ENCODE assay signal across 11 mouse cellular contexts in the genomic region with DNA sequence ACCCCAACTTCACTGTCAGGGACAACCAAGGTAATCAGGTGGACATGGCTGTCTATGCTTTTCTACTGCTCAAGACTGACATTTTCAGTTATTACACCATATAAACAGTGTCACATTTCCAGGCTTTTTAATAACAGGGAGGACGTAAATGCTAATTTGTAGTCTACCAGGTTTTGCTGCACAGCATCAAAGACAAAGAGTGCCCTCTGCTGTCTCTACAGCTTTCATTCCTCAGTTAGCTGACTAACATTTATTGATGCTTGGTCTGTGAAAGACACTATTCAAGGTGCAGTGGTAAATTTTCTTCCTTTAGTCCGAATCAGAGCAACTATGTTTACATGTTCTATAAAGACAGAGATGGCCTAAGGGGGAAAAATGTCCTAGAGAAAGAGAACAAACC.
A peak's percentile ranks its signal among the peaks of the same experiment; 100 is the strongest.
DNase-seq lines count a peak whose midpoint lies in the region; ATAC-seq and TF ChIP-seq lines count a peak whose summit lies in the region.
"Had no signal": no experiment of that assay in that cellular context is flagged by ENCODE, and none has a peak within 500 bp of the region (broad histone marks: within the 10 kb centered on the region; RNA-seq: fewer than 3 reads in every experiment).

No protein-coding gene starts in this region.

- ATAC-seq in hindbrain, embryonic 14.5 days (ENCODE audit: low FRiP score): no peak
- no peak for ATAC-seq in hindbrain, embryonic 12.5 days (ENCODE audit: low FRiP score)
- no peak for ATAC-seq in limb, embryonic 14.5 days (ENCODE audit: low FRiP score, low read depth)
- ATAC-seq in forebrain, embryonic 14.5 days: no peak; the same call in 1 of the 2 replicates
- ATAC-seq in erythroid progenitor cell, adult 5-6 weeks (replicated peaks; ENCODE audit: low FRiP score, poor library complexity, severe bottlenecking): no peak

- H3K4me1 ChIP-seq in hindbrain, embryonic 14.5 days (replicated peaks; ENCODE audit: control insufficient read depth, insufficient read depth, low read length): no peaks in the 10 kb centered on the region
- H3K4me1 ChIP-seq in hindbrain, embryonic 12.5 days: no peaks in the 10 kb centered on the region
- H3K4me1 ChIP-seq in limb, embryonic 14.5 days (ENCODE audit: control insufficient read depth, insufficient read depth, low read length): no peaks in the 10 kb centered on the region
- H3K4me1 ChIP-seq in limb, embryonic 10.5 days: 0 out of 2 replicates have a peak, but pooled peaks cover 3% of the 10 kb centered on the region
- H3K4me1 ChIP-seq in forebrain, embryonic 14.5 days (ENCODE audit: control insufficient read depth, insufficient read depth, low read length): no peaks in the 10 kb centered on the region
- H3K4me1 ChIP-seq: embryonic facial prominence, embryonic 12.5 days had no signal

- H3K4me2 ChIP-seq in hindbrain, embryonic 14.5 days (replicated peaks): no peak overlapping the region
- H3K4me2 ChIP-seq in hindbrain, embryonic 12.5 days (replicated peaks): no peak overlapping the region
- H3K4me2 ChIP-seq in limb, embryonic 14.5 days (replicated peaks; ENCODE audit: low read depth, low read length, severe bottlenecking): no peak overlapping the region
- H3K4me2 ChIP-seq in forebrain, embryonic 14.5 days (ENCODE audit: low read length): no peak overlapping the region
- H3K4me2 ChIP-seq: embryonic facial prominence, embryonic 12.5 days had no signal

- H3K9ac ChIP-seq in hindbrain, embryonic 14.5 days: no peak overlapping the region
- H3K9ac ChIP-seq in hindbrain, embryonic 12.5 days: no peak overlapping the region
- H3K9ac ChIP-seq in limb, embryonic 14.5 days (ENCODE audit: low read depth, low read length, severe bottlenecking): no peak overlapping the region
- H3K9ac ChIP-seq in forebrain, embryonic 14.5 days (ENCODE audit: low read length): no peak overlapping the region
- H3K9ac ChIP-seq: embryonic facial prominence, embryonic 12.5 days had no signal

- H3K27ac ChIP-seq in hindbrain, embryonic 14.5 days: no peak overlapping the region
- no peak overlapping the region for H3K27ac ChIP-seq in hindbrain, embryonic 12.5 days
- H3K27ac ChIP-seq in limb, embryonic 14.5 days (replicated peaks; ENCODE audit: low read depth, low read length): no peak overlapping the region
- H3K27ac ChIP-seq in limb, embryonic 10.5 days: no peak overlapping the region
- no peak overlapping the region for H3K27ac ChIP-seq in forebrain, embryonic 14.5 days (ENCODE audit: low read depth, low read length)
- H3K27ac ChIP-seq: embryonic facial prominence, embryonic 12.5 days had no signal

- no peaks in the 10 kb centered on the region for H3K27me3 ChIP-seq in hindbrain, embryonic 14.5 days (ENCODE audit: control insufficient read depth, insufficient read depth, low read length)
- no peaks in the 10 kb centered on the region for H3K27me3 ChIP-seq in hindbrain, embryonic 12.5 days
- no peaks in the 10 kb centered on the region for H3K27me3 ChIP-seq in limb, embryonic 14.5 days (ENCODE audit: control insufficient read depth, insufficient read depth, low read length)
- no peaks in the 10 kb centered on the region for H3K27me3 ChIP-seq in limb, embryonic 10.5 days (ENCODE audit: low read depth, poor library complexity, severe bottlenecking)
- H3K27me3 ChIP-seq in forebrain, embryonic 14.5 days (replicated peaks; ENCODE audit: control insufficient read depth, insufficient read depth, low read length): no peaks in the 10 kb centered on the region
- H3K27me3 ChIP-seq: embryonic facial prominence, embryonic 12.5 days had no signal

- peak; percentile 73 for DNase-seq in hindbrain, embryonic 14.5 days (ENCODE audit: low spot score)
- peak; percentile 24 for DNase-seq in limb, embryonic 14.5 days (ENCODE audit: low spot score)
- no peak for DNase-seq in limb, embryonic 10.5 days (ENCODE audit: low spot score)
- peak; percentile 70 for DNase-seq in brain, adult 2 months (ENCODE audit: low read depth, low spot score)
- DNase-seq in forebrain, embryonic 14.5 days (ENCODE audit: low spot score): peak; percentile 76
- DNase-seq: adrenal gland, adult 8-10 months; lung, postnatal 4 days had no signal

- H3K36me3 ChIP-seq in hindbrain, embryonic 14.5 days (replicated peaks; ENCODE audit: control insufficient read depth, insufficient read depth): no peaks in the 10 kb centered on the region
- H3K36me3 ChIP-seq in hindbrain, embryonic 12.5 days: no peaks in the 10 kb centered on the region
- H3K36me3 ChIP-seq in limb, embryonic 14.5 days (ENCODE audit: control insufficient read depth, insufficient read depth, low read length): no peaks in the 10 kb centered on the region
- no peaks in the 10 kb centered on the region for H3K36me3 ChIP-seq in limb, embryonic 10.5 days
- no peaks in the 10 kb centered on the region for H3K36me3 ChIP-seq in forebrain, embryonic 14.5 days (ENCODE audit: control insufficient read depth, insufficient read depth, low read length)
- H3K36me3 ChIP-seq: embryonic facial prominence, embryonic 12.5 days; G1E had no signal

- TF ChIP-seq POLR2A in limb, embryonic 14.5 days (IDR thresholded peaks at IDR 0.05; ENCODE audit: borderline replicate concordance, extremely low read depth, insufficient read depth, insufficient read length): no peak

- no peaks in the 10 kb centered on the region for H3K9me3 ChIP-seq in hindbrain, embryonic 14.5 days (ENCODE audit: control insufficient read depth, low read length)
- no peaks in the 10 kb centered on the region for H3K9me3 ChIP-seq in hindbrain, embryonic 12.5 days (replicated peaks)
- H3K9me3 ChIP-seq in limb, embryonic 14.5 days (ENCODE audit: control insufficient read depth, low read length): no peaks in the 10 kb centered on the region
- no peaks in the 10 kb centered on the region for H3K9me3 ChIP-seq in limb, embryonic 10.5 days (replicated peaks)
- H3K9me3 ChIP-seq in forebrain, embryonic 14.5 days (replicated peaks; ENCODE audit: control insufficient read depth, low read length): no peaks in the 10 kb centered on the region
- H3K9me3 ChIP-seq: embryonic facial prominence, embryonic 12.5 days had no signal

- 49% methylated on average over 2 of the region's 2 CpGs for WGBS in hindbrain, embryonic 14.5 days
- 58% methylated on average over 2 of the region's 2 CpGs for WGBS in hindbrain, embryonic 12.5 days
- WGBS in limb, embryonic 14.5 days: 29% methylated on average over 2 of the region's 2 CpGs
- 63% methylated on average over 2 of the region's 2 CpGs for WGBS in limb, embryonic 10.5 days
- 60% methylated on average over 2 of the region's 2 CpGs for WGBS in forebrain, embryonic 14.5 days

- no peak overlapping the region for H3K4me3 ChIP-seq in hindbrain, embryonic 14.5 days (replicated peaks; ENCODE audit: low read length)
- no peak overlapping the region for H3K4me3 ChIP-seq in hindbrain, embryonic 12.5 days
- H3K4me3 ChIP-seq in limb, embryonic 14.5 days (replicated peaks; ENCODE audit: low read length): no peak overlapping the region
- no peak overlapping the region for H3K4me3 ChIP-seq in limb, embryonic 10.5 days
- no peak overlapping the region for H3K4me3 ChIP-seq in forebrain, embryonic 14.5 days (ENCODE audit: low read depth, low read length)
- H3K4me3 ChIP-seq: embryonic facial prominence, embryonic 12.5 days had no signal
